Mouse (Mus musculus): ENCODE data around the gene Rnf115.

Gene Rnf115

GRCm38 (mm10) chr3:96832930-96833329 is 105.5 kb downstream of the Rnf115 start:
- DNase-seq (ENCODE audit: low read depth, low spot score) = no peak

GRCm38 (mm10) chr3:96834587-96835348 is 107.3 kb downstream of the Rnf115 start:
- DNase-seq (ENCODE audit: low read depth, low spot score) = no peak

- no peak for DNase-seq (ENCODE audit: low read depth, low spot score)
Observed at GRCm38 (mm10) chr3:96836414-96836813, 109.0 kb downstream of the Rnf115 start.

- DNase-seq (ENCODE audit: low read depth, low spot score) = no peak
Observed at GRCm38 (mm10) chr3:96838996-96839645, 111.7 kb downstream of the Rnf115 start.

Data from 3T3-L1 (cell line).